ENCODE assay signal across 8 mouse cellular contexts in genomic region chr16:78375821-78376691, GRCm38 (mm10). TPM values are rescaled to one million over a fixed set of nuclear protein-coding genes. Genes with fewer than 3 reads are reported as not detected.
A peak's percentile ranks its signal among the peaks of the same experiment; 100 is the strongest.
DNase-seq lines count a peak whose midpoint lies in the region; ATAC-seq lines count a peak whose summit lies in the region.

No protein-coding gene starts in this region.

- 0 out of 2 replicates have a peak, but pooled peaks cover 7% of the 10 kb centered on the region for H3K36me3 ChIP-seq in lung, embryonic 15.5 days
- no peaks in the 10 kb centered on the region for H3K36me3 ChIP-seq in neural tube, embryonic 15.5 days

- H3K9me3 ChIP-seq in lung, embryonic 15.5 days = no peaks in the 10 kb centered on the region
- H3K9me3 ChIP-seq in neural tube, embryonic 15.5 days (replicated peaks) = no peaks in the 10 kb centered on the region

- H3K9ac ChIP-seq in lung, embryonic 15.5 days = peak overlapping the region; percentile 95
- H3K9ac ChIP-seq in neural tube, embryonic 15.5 days (replicated peaks) = peak overlapping the region; percentile 74

- peak overlapping the region; percentile 82 for H3K27ac ChIP-seq in lung, embryonic 15.5 days
- peak overlapping the region; percentile 58 for H3K27ac ChIP-seq in neural tube, embryonic 15.5 days (replicated peaks)

- peak overlapping the region; percentile 97 for H3K4me3 ChIP-seq in lung, embryonic 15.5 days
- peak overlapping the region; percentile 82 for H3K4me3 ChIP-seq in neural tube, embryonic 15.5 days (replicated peaks)

- ATAC-seq in erythroid progenitor cell, adult 5-6 weeks (replicated peaks; ENCODE audit: low FRiP score, poor library complexity, severe bottlenecking) = peak; percentile 47; the same call in 1 of the 2 replicates
- ATAC-seq in lung, embryonic 15.5 days (ENCODE audit: borderline replicate concordance, extremely low read depth, low FRiP score, low TSS enrichment) = peak; percentile 55
- ATAC-seq in neural tube, embryonic 15.5 days (ENCODE audit: low FRiP score) = peak; percentile 67

- intact Hi-C loops in heart, postnatal 10 days (cut with DNase I) = loop anchor here (5.0 to 10.0 kb wide), 2 partner anchors 51 to 199 kb away; partner anchors contain the start of gene D16Ertd472e

- no peaks in the 10 kb centered on the region for H3K27me3 ChIP-seq in lung, embryonic 15.5 days
- no peaks in the 10 kb centered on the region for H3K27me3 ChIP-seq in neural tube, embryonic 15.5 days (replicated peaks)

- under 1% methylated on average over 81 of the region's 100 CpGs for WGBS in lung, embryonic 15.5 days
- under 1% methylated on average over 93 of the region's 100 CpGs for WGBS in neural tube, embryonic 15.5 days

- peak; percentile 89 for DNase-seq in CD4-positive, CD25-positive, alpha-beta regulatory T cell, adult 2 months (ENCODE audit: low read depth, low spot score)
- DNase-seq in adrenal gland, postnatal 25 days = peak; percentile 55
- peak; percentile 60 to 72 for DNase-seq in heart, postnatal 10 days
- peak; percentile 31 to 70 for DNase-seq in kidney, postnatal 36 days
- DNase-seq in thymus, adult 18-20 months = peak; percentile 50 to 68

- H3K4me2 ChIP-seq in lung, embryonic 15.5 days = peak overlapping the region; percentile 88
- peak overlapping the region; percentile 69 for H3K4me2 ChIP-seq in neural tube, embryonic 15.5 days

- H3K4me1 ChIP-seq in lung, embryonic 15.5 days = peaks cover 18% of the 10 kb centered on the region
- H3K4me1 ChIP-seq in neural tube, embryonic 15.5 days = peaks cover 14% of the 10 kb centered on the region; the same call in 1 of the 2 replicates

RNA-seq across cellular contexts. Expression of gene Btg3, which starts 0.9 kb away (rescaled TPM):
- total RNA-seq in adrenal gland, postnatal 25 days (2021) = 34.6 and 35.5 TPM in 2 replicates
- total RNA-seq in erythroid progenitor cell, adult 5-6 weeks (2015; ENCODE audit: low replicate concordance) = 41.8 and 54.5 TPM in 2 replicates
- 17.6 and 31.6 TPM in 2 replicates for total RNA-seq in erythroid progenitor cell, adult 5-6 weeks (2017; ENCODE audit: low replicate concordance)
- 10 to 100 TPM; 16.1 to 18.9 TPM for total RNA-seq in heart, postnatal 10 days (2021)
- 66.0 and 67.0 TPM in 2 replicates for polyA plus RNA-seq in lung, embryonic 15.5 days (2015; fragmentation: Nextera tagmentation; extraction: Ambion mirVana)
- 21.5 and 23.4 TPM in 2 replicates for polyA plus RNA-seq in neural tube, embryonic 15.5 days (2015; fragmentation: Nextera tagmentation; extraction: Ambion mirVana)

Comparison
In these comparisons a context has a peak if more than half of its experiments do, and no peak if none do; other contexts are left out.
1. Peak in every context shown above with its lines: DNase-seq, ATAC-seq, H3K4me3 ChIP-seq and H3K27ac ChIP-seq.